Mouse (Mus musculus) ES-E14 (cell line): ENCODE measurements around the gene Caap1. TPM values are rescaled to one million over a fixed set of nuclear protein-coding genes. Genes with fewer than 3 reads are reported as not detected.

ENCODE experiments used
- DNase-seq: peaks from one replicate; pipeline ENCODE4 v3.0.0-alpha.2; 2013; ENCODE audit warnings: low read depth, low spot score
- H3K27ac ChIP-seq: 2 replicates; pipeline ENCODE4 v1.5.1; 2012; ENCODE audit warnings: low read depth, mild to moderate bottlenecking, low read length, moderate library complexity, mixed read lengths; ENCODE audit not compliant: poor library complexity, insufficient read depth, severe bottlenecking
- H3K36me3 ChIP-seq: 2 replicates; pipeline ENCODE4 v1.6.1; 2012; ENCODE audit warnings: mild to moderate bottlenecking, low read length, moderate library complexity, mixed read lengths; ENCODE audit not compliant: control insufficient read depth, poor library complexity, insufficient read depth, severe bottlenecking
- H3K4me1 ChIP-seq, 2 experiments: fragments of 150-350 bp in 1 of 2; sonication (generic) in 1 of 2; 2 replicates each; pipeline ENCODE4 v1.6.1; 2012; ENCODE audit warnings: low read length in 2 of 2, mild to moderate bottlenecking in 1 of 2, mixed read lengths in 1 of 2; ENCODE audit not compliant: control insufficient read depth in 2 of 2, insufficient read depth in 2 of 2, poor library complexity in 1 of 2
- H3K4me3 ChIP-seq, 2 experiments: fragments of 150-350 bp in 1 of 2; sonication (generic) in 1 of 2; 2 replicates each; pipeline ENCODE4 v1.5.1; 2012; ENCODE audit warnings: low read length in 2 of 2, low read depth in 1 of 2, mild to moderate bottlenecking in 1 of 2, mixed read lengths in 1 of 2; ENCODE audit not compliant: insufficient read depth in 1 of 2, poor library complexity in 1 of 2, severe bottlenecking in 1 of 2
- H3K9ac ChIP-seq: 2 replicates; pipeline ENCODE4 v1.6.1; 2012; ENCODE audit warnings: low read depth, mild to moderate bottlenecking, low read length, mixed read lengths; ENCODE audit not compliant: poor library complexity, insufficient read depth, severe bottlenecking
- H3K9me3 ChIP-seq: fragments of 150-350 bp; sonication (generic); 2 replicates; pipeline ENCODE4 v1.6.1; 2012; ENCODE audit warnings: low read depth, mild to moderate bottlenecking, low read length; ENCODE audit not compliant: control insufficient read depth, insufficient read depth
- CHD2 ChIP-seq: IDR thresholded peaks from 2 replicates; pipeline ENCODE4 v1.6.1; 2014; ENCODE audit warnings: mild to moderate bottlenecking, low read depth, low read length, inconsistent platforms
- HCFC1 ChIP-seq: IDR thresholded peaks from 2 replicates; pipeline ENCODE4 v1.6.1; 2012; ENCODE audit warnings: low read length, inconsistent platforms, borderline replicate concordance; ENCODE audit not compliant: insufficient read depth
- MAFK ChIP-seq: IDR thresholded peaks from 2 replicates; pipeline ENCODE4 v1.6.1; 2014; ENCODE audit warnings: mild to moderate bottlenecking, low read depth, low read length, inconsistent platforms; ENCODE audit not compliant: insufficient read depth
- ZC3H11A ChIP-seq: IDR thresholded peaks from 2 replicates; pipeline ENCODE4 v1.6.1; 2012; ENCODE audit warnings: low read depth, mild to moderate bottlenecking, inconsistent platforms, low read length, borderline replicate concordance
- ZNF384 ChIP-seq: IDR thresholded peaks from 2 replicates; pipeline ENCODE4 v1.6.1; 2012; ENCODE audit warnings: low read depth, low read length, inconsistent platforms
- in situ Hi-C, 2 experiments: fragments of 600-800 bp; cut with MboI; formaldehyde crosslinking; loops; one replicate each; pipeline ENCODE4 v1.15.1; 2025; ENCODE audit warnings: low sequenced_read_pairs in 2 of 2, inconsistent platforms in 1 of 2; ENCODE audit not compliant: unreplicated experiment in 2 of 2
- total RNA-seq: library from RNA; depleted of rRNA; stranded (reverse); fragments of 300-350 nt; gene quantifications from 2 replicates; pipeline ENCODE4 v1.2.3, GENCODE M21; 2012

The Caap1 gene
- total RNA-seq, 1 experiment: 11.2 TPM

DNA sequence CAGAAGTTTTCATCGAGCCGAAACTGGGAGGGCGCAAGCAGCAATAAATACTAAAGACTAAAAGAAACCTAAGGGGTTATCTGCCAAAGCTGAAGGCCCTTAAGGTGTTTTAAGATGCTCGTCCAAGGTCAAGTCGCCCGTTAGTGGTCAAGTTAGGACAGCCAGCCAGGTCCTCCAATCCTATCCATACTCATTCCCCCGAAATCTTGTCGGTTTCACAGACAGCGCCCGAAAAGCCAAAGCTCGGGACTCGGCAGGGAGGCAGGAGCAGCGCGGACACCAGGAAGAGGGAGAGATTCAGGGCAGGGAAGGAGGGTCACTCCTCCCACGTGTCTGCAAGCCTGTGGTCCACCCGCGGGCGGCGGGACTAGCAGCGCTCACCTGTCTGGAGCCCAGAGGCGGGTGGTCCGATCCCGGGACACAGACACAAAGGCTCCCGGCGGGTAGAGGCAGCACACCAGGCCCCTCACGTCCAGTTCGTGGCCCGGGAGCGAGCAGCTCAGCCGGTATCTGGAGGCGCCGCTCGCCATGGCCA, 46.0 kb upstream of the Caap1 start:
- TF ChIP-seq CHD2 (no peak), ZC3H11A (no peak), ZNF384 (no peak), MAFK (no peak), HCFC1 (no peak)
- no peaks in the 10 kb centered on the region for H3K9me3 ChIP-seq
- in situ Hi-C loops: no loop called here
- H3K27ac ChIP-seq: peak overlapping the region; percentile 48
- peak overlapping the region; percentile 88 for H3K9ac ChIP-seq
- DNase-seq: peak; percentile 24
- no peaks in the 10 kb centered on the region; the same call in 1 of the 2 replicates for H3K36me3 ChIP-seq
- no peaks in the 10 kb centered on the region; a peak in 1 of 4 replicates for H3K4me1 ChIP-seq
- peak overlapping the region; percentile 76 to 91 for H3K4me3 ChIP-seq

DNA sequence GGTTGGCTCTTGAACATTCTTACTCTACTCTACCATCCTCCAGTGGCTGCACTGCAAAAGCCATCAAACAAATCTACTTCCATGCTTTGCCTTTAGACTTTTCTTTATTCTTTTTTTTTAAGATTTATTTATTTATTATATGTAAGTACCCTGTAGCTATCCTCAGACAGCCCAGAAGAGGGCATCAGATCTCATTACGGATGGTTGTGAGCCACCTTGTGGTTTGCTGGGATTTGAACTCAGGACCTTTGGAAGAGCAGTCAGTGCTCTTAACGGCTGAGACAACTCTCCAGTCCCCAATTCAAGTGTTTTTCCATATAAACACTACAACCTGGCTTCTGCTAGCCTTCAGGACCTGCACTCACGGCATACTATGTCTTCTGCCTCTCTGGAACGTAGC, 44.8 kb upstream of the Caap1 start:
- Histone ChIP-seq H3K4me3 (peak overlapping the region; percentile 26 to 91; a peak in 2 of 4 replicates), H3K9me3 (no peaks in the 10 kb centered on the region), H3K27ac (no peak overlapping the region), H3K4me1 (no peaks in the 10 kb centered on the region; a peak in 1 of 4 replicates), H3K9ac (no peak overlapping the region), H3K36me3 (no peaks in the 10 kb centered on the region; the same call in 1 of the 2 replicates)
- TF ChIP-seq MAFK (no peak), CHD2 (no peak), HCFC1 (no peak), ZC3H11A (no peak), ZNF384 (no peak)
- DNase-seq: no peak
- in situ Hi-C loops: no loop called here

DNA sequence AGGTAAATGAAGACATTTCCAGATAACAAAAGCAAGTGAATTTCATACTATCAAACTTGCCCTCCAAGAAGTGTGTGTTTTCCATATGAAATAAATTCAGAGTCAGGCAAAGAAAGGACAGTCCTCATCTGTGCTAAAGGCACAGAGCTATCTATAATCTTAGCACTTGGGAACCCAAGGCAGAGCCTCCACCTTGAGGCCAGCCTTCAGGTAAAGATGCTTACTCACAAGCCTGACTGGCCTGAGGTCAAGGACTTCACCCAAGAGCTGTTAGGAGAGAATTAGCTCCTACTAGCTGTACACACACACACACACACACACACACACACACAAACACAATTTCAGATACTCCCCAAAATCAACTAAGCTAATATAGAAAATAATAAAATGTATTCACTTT, 36.1 kb upstream of the Caap1 start:
- TF ChIP-seq MAFK: no peak
- TF ChIP-seq ZC3H11A: no peak
- no peak for TF ChIP-seq HCFC1
- TF ChIP-seq ZNF384: no peak
- TF ChIP-seq CHD2: no peak
- Histone ChIP-seq H3K36me3 (no peaks in the 10 kb centered on the region), H3K4me3 (no peak overlapping the region), H3K27ac (no peak overlapping the region), H3K4me1 (peaks cover 0 to 2% of the 10 kb centered on the region in 2 experiments; a peak in 1 of 4 replicates), H3K9me3 (no peaks in the 10 kb centered on the region), H3K9ac (no peak overlapping the region)
- no peak for DNase-seq
- in situ Hi-C loops: no loop called here

DNA sequence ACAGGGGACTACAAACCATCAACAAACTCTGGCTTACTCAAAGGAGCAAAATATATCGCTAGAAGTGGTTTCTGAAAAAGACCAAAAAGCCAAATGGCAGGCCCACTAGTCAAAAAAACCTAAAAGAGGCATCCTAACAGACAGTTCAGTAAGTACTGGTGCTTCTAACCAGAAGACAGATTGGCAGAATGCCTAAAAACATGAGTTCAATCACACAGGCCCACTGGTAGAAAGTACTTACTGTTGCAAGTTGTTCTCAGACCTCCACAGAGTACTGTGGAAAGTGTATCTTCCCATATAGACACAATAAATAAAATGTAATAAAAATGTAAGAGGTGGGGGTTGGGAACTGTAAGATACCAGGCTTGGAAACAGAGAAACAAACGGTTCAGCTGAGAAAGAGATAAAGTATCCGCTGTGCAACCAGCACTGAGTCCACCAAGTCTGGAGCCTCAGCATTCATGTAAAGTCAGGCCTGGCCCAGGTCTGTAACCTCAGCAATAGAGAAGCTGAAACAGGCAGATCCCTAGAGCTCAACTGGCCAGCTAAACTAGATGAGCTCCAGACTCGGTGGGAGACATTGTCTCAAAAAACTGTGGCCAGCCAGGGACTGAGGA, 35.3 kb upstream of the Caap1 start:
- no peak overlapping the region for H3K27ac ChIP-seq
- DNase-seq: no peak
- no peaks in the 10 kb centered on the region for H3K9me3 ChIP-seq
- in situ Hi-C loops: no loop called here
- no peak overlapping the region for H3K9ac ChIP-seq
- H3K4me3 ChIP-seq: no peak overlapping the region
- TF ChIP-seq MAFK (no peak), ZNF384 (no peak), CHD2 (no peak), HCFC1 (no peak), ZC3H11A (no peak)
- H3K4me1 ChIP-seq: peaks cover 0 to 2% of the 10 kb centered on the region in 2 experiments; a peak in 1 of 4 replicates
- no peaks in the 10 kb centered on the region for H3K36me3 ChIP-seq

DNA sequence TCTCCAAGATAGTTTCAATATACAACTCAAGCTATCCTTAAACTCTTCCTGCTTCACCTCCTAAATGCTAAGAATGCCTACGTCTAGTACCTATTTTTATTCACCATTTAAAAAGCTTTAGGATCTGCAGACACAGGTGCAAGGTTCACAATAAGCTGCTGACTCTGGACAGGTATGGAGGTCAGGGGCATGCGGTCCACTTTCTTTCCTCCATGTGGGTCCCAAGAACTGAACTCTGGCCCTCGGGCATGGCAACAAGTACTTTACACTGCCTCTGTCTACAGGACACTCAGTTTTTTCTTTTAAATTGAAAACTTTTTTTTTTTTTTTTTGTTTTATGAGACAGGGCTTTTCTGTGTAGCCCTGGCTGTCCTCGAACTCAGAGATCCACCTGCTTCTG, 16.1 kb upstream of the Caap1 start:
- no peak overlapping the region for H3K9ac ChIP-seq
- no peak overlapping the region for H3K4me3 ChIP-seq
- peaks cover 2% of the 10 kb centered on the region; the same call in 1 of the 2 replicates for H3K36me3 ChIP-seq
- TF ChIP-seq ZNF384 (no peak), CHD2 (no peak), HCFC1 (no peak), ZC3H11A (no peak), MAFK (no peak)
- DNase-seq: no peak
- no peak overlapping the region for H3K27ac ChIP-seq
- in situ Hi-C loops: no loop called here
- no peaks in the 10 kb centered on the region for H3K9me3 ChIP-seq
- H3K4me1 ChIP-seq: no peaks in the 10 kb centered on the region
